Mouse (Mus musculus) heart, embryonic 11.5 days (tissue): ENCODE results near the gene Bloc1s3. TPM values are rescaled to one million over a fixed set of nuclear protein-coding genes. Genes with fewer than 3 reads are reported as not detected.
A peak's percentile ranks its signal among the peaks of the same experiment; 100 is the strongest.

ENCODE experiments used
- ATAC-seq: fragments of 200-750 bp; cut with Nextera tagmentation; replicated peaks from 2 replicates; pipeline ENCODE4 v1.8.0; 2017; ENCODE audit warnings: moderate library complexity; ENCODE audit not compliant: insufficient number of reproducible peaks, low FRiP score, low TSS enrichment
- H3K27ac ChIP-seq: fragments of 300-500 bp; sonication (generic); 2 replicates; pipeline ENCODE4 v1.5.1; 2014; ENCODE audit warnings: mild to moderate bottlenecking, low read depth, low read length
- H3K27me3 ChIP-seq: fragments of 300-500 bp; sonication (generic); 2 replicates; pipeline ENCODE4 v1.6.1; 2014; ENCODE audit warnings: mild to moderate bottlenecking, low read length, mixed read lengths; ENCODE audit not compliant: control insufficient read depth, insufficient read depth
- H3K36me3 ChIP-seq: fragments of 300-500 bp; sonication (generic); 2 replicates; pipeline ENCODE4 v1.6.1; 2014; ENCODE audit warnings: mild to moderate bottlenecking, low read length, moderate library complexity, mixed read lengths; ENCODE audit not compliant: control insufficient read depth, insufficient read depth
- H3K4me1 ChIP-seq: fragments of 300-500 bp; sonication (generic); 2 replicates; pipeline ENCODE4 v1.6.1; 2014; ENCODE audit warnings: low read length; ENCODE audit not compliant: control insufficient read depth, insufficient read depth
- H3K4me2 ChIP-seq: fragments of 300-500 bp; sonication (generic); 2 replicates; pipeline ENCODE4 v1.6.1; 2014; ENCODE audit warnings: mild to moderate bottlenecking, moderate library complexity
- H3K4me3 ChIP-seq: fragments of 300-500 bp; sonication (generic); 2 replicates; pipeline ENCODE4 v1.5.1; 2014; ENCODE audit warnings: low read depth, low read length
- H3K9ac ChIP-seq: fragments of 300-500 bp; sonication (generic); 2 replicates; pipeline ENCODE4 v1.6.1; 2014; ENCODE audit warnings: mild to moderate bottlenecking, low read depth, low read length, moderate library complexity
- H3K9me3 ChIP-seq: fragments of 300-500 bp; sonication (generic); replicated peaks from 2 replicates; pipeline ENCODE4 v1.6.1; 2016; ENCODE audit warnings: low read length; ENCODE audit not compliant: control insufficient read depth
- WGBS: fragments of 180-500 bp; shearing (Covaris S2); extraction: QIAGEN DNeasy Blood & Tissue Kit; methylation state at CpG from one replicate; pipeline ENCODE4 v1.1.7; 2014; ENCODE audit not compliant: insufficient replicate concordance; 5-methylcytosine and 5-hydroxymethylcytosine counted together
- polyA plus RNA-seq: library from polyadenylated mRNA; unstranded; fragments of >200 nt; fragmentation: Nextera tagmentation; extraction: Ambion mirVana; gene quantifications from 2 replicates; pipeline ENCODE4 v1.2.1, GENCODE M21; 2014

Gene Bloc1s3
- polyA plus RNA-seq, 1 experiment from 2014 or later = 1.2 TPM

GRCm38 (mm10) chr7:19477624-19478384 lies 30.4 kb downstream of the Bloc1s3 start:
- Histone ChIP-seq H3K36me3 (no peaks in the 10 kb centered on the region), H3K4me2 (no peak overlapping the region), H3K4me1 (0 out of 2 replicates have a peak, but pooled peaks cover 3% of the 10 kb centered on the region), H3K4me3 (no peak overlapping the region), H3K27me3 (peaks cover 21% of the 10 kb centered on the region), H3K27ac (no peak overlapping the region), H3K9me3 (no peaks in the 10 kb centered on the region), H3K9ac (no peak overlapping the region)
- no peak for ATAC-seq
- 20% methylated on average over 14 of the region's 14 CpGs for WGBS

- no peak for ATAC-seq
- Histone ChIP-seq H3K27me3 (peaks cover 28% of the 10 kb centered on the region), H3K36me3 (no peaks in the 10 kb centered on the region), H3K4me2 (no peak overlapping the region), H3K27ac (no peak overlapping the region), H3K9ac (no peak overlapping the region), H3K9me3 (no peaks in the 10 kb centered on the region), H3K4me3 (no peak overlapping the region), H3K4me1 (0 out of 2 replicates have a peak, but pooled peaks cover 3% of the 10 kb centered on the region)
- 48% methylated on average over 2 of the region's 2 CpGs for whole genome bisulfite sequencing
Observed at GRCm38 (mm10) chr7:19477084-19477483, 31.1 kb downstream of the Bloc1s3 start.

GRCm38 (mm10) chr7:19473875-19474443 lies 34.2 kb downstream of the Bloc1s3 start:
- Histone ChIP-seq H3K9me3 (no peaks in the 10 kb centered on the region), H3K4me3 (peak overlapping the region; percentile 56), H3K27ac (no peak overlapping the region), H3K4me1 (0 out of 2 replicates have a peak, but pooled peaks cover 3% of the 10 kb centered on the region), H3K9ac (peak overlapping the region; percentile 74), H3K27me3 (peaks cover 50% of the 10 kb centered on the region), H3K36me3 (no peaks in the 10 kb centered on the region), H3K4me2 (peak overlapping the region; percentile 85)
- peak; percentile 70 for ATAC-seq
- 2% methylated on average over 76 of the region's 89 CpGs for WGBS

GRCm38 (mm10) chr7:19472403-19472802 lies 35.8 kb downstream of the Bloc1s3 start:
- Histone ChIP-seq H3K4me3 (no peak overlapping the region), H3K9me3 (no peaks in the 10 kb centered on the region), H3K4me2 (no peak overlapping the region; the same call in 1 of the 2 replicates), H3K36me3 (no peaks in the 10 kb centered on the region), H3K4me1 (0 out of 2 replicates have a peak, but pooled peaks cover 3% of the 10 kb centered on the region), H3K9ac (no peak overlapping the region), H3K27me3 (peaks cover 50% of the 10 kb centered on the region), H3K27ac (no peak overlapping the region)
- no peak for ATAC-seq
- WGBS = 29% methylated on average over 4 of the region's 4 CpGs

- no peaks in the 10 kb centered on the region for H3K9me3 ChIP-seq
- H3K4me1 ChIP-seq = 0 out of 2 replicates have a peak, but pooled peaks cover 6% of the 10 kb centered on the region
- no peaks in the 10 kb centered on the region for H3K36me3 ChIP-seq
- H3K27ac ChIP-seq = no peak overlapping the region
- H3K27me3 ChIP-seq = peaks cover 49% of the 10 kb centered on the region
- H3K4me3 ChIP-seq = no peak overlapping the region
- ATAC-seq = no peak
- no peak overlapping the region for H3K9ac ChIP-seq
- H3K4me2 ChIP-seq = no peak overlapping the region
- WGBS = 15% methylated on average over 14 of the region's 14 CpGs
Observed at GRCm38 (mm10) chr7:19470308-19470707, 37.9 kb downstream of the Bloc1s3 start.

- no peak for ATAC-seq
- H3K4me2 ChIP-seq = peak overlapping the region; percentile 11; the same call in 1 of the 2 replicates
Observed at GRCm38 (mm10) chr7:19469404-19469803, 38.8 kb downstream of the Bloc1s3 start.

GRCm38 (mm10) chr7:19468279-19468678 lies 39.9 kb downstream of the Bloc1s3 start:
- H3K4me2 ChIP-seq = no peak overlapping the region
- no peak overlapping the region for H3K4me3 ChIP-seq
- H3K36me3 ChIP-seq = no peaks in the 10 kb centered on the region
- ATAC-seq = no peak
- no peak overlapping the region for H3K9ac ChIP-seq
- H3K27ac ChIP-seq = no peak overlapping the region
- 64% methylated on average over 12 of the region's 12 CpGs for WGBS
- peaks cover 41% of the 10 kb centered on the region for H3K27me3 ChIP-seq
- H3K9me3 ChIP-seq = no peaks in the 10 kb centered on the region
- 0 out of 2 replicates have a peak, but pooled peaks cover 3% of the 10 kb centered on the region for H3K4me1 ChIP-seq

More at GRCm38 (mm10) chr7:19469404-19469803, 38.8 kb downstream of the Bloc1s3 start:
- Histone ChIP-seq H3K9me3 (no peaks in the 10 kb centered on the region), H3K27ac (no peak overlapping the region), H3K4me3 (no peak overlapping the region), H3K9ac (no peak overlapping the region), H3K27me3 (peaks cover 50% of the 10 kb centered on the region), H3K36me3 (no peaks in the 10 kb centered on the region), H3K4me1 (0 out of 2 replicates have a peak, but pooled peaks cover 6% of the 10 kb centered on the region)
- WGBS = 27% methylated on average over 23 of the region's 23 CpGs

GRCm38 (mm10) chr7:19467638-19468037 lies 40.5 kb downstream of the Bloc1s3 start:
- no peak overlapping the region for H3K9ac ChIP-seq
- peaks cover 7% of the 10 kb centered on the region for H3K4me1 ChIP-seq
- no peak overlapping the region for H3K4me2 ChIP-seq
- ATAC-seq = no peak
- no peaks in the 10 kb centered on the region for H3K36me3 ChIP-seq
- no peak overlapping the region for H3K27ac ChIP-seq
- peaks cover 34% of the 10 kb centered on the region for H3K27me3 ChIP-seq
- no peaks in the 10 kb centered on the region for H3K9me3 ChIP-seq
- 42% methylated on average over 6 of the region's 6 CpGs for WGBS
- H3K4me3 ChIP-seq = no peak overlapping the region
